Comparison of ENCODE assay signal across 30 mouse cellular contexts in genomic region chr7:145275488-145275887, GRCm38 (mm10). TPM values are rescaled to one million over a fixed set of nuclear protein-coding genes. Genes with fewer than 3 reads are reported as not detected.
"Had no signal": no experiment of that assay in that cellular context is flagged by ENCODE, and none has a peak within 500 bp of the region (broad histone marks: within the 10 kb centered on the region; RNA-seq: fewer than 3 reads in every experiment).

No protein-coding gene starts in this region.

- H3K36me3 ChIP-seq: midbrain, embryonic 15.5 days had no signal

- H3K27ac ChIP-seq: kidney, postnatal 0 days; layer of hippocampus, adult 2 months; left cerebral cortex, adult 2 months; limb, embryonic 12.5 days; limb, embryonic 15.5 days; liver, embryonic 14.5 days; macrophage; midbrain, embryonic 12.5 days; midbrain, embryonic 15.5 days; neural tube, embryonic 13.5 days; stomach, embryonic 15.5 days had no signal

- H3K4me2 ChIP-seq: limb, embryonic 12.5 days; limb, embryonic 15.5 days; liver, embryonic 11.5 days; lung, embryonic 14.5 days; midbrain, embryonic 12.5 days; midbrain, embryonic 15.5 days; neural tube, embryonic 13.5 days; stomach, embryonic 15.5 days had no signal

- H3K9me3 ChIP-seq: limb, embryonic 12.5 days; limb, embryonic 15.5 days; midbrain, embryonic 12.5 days; midbrain, embryonic 15.5 days; neural tube, embryonic 13.5 days; stomach, embryonic 15.5 days had no signal

- H3K4me3 ChIP-seq: layer of hippocampus, adult 2 months; left cerebral cortex, adult 2 months; limb, embryonic 12.5 days; limb, embryonic 15.5 days; midbrain, embryonic 12.5 days; midbrain, embryonic 15.5 days; neural tube, embryonic 13.5 days; stomach, embryonic 15.5 days had no signal

- H3K4me1 ChIP-seq: limb, embryonic 12.5 days; limb, embryonic 15.5 days; midbrain, embryonic 12.5 days; midbrain, embryonic 15.5 days; neural tube, embryonic 13.5 days; stomach, embryonic 15.5 days had no signal

- H3K27me3 ChIP-seq: limb, embryonic 12.5 days; limb, embryonic 15.5 days; midbrain, embryonic 12.5 days; midbrain, embryonic 15.5 days; neural tube, embryonic 13.5 days; stomach, embryonic 15.5 days had no signal

- H3K9ac ChIP-seq: limb, embryonic 12.5 days; limb, embryonic 15.5 days; liver, embryonic 14.5 days; liver, postnatal 0 days; lung, embryonic 14.5 days; midbrain, embryonic 12.5 days; midbrain, embryonic 15.5 days; neural tube, embryonic 13.5 days; stomach, embryonic 15.5 days had no signal

- DNase-seq: kidney, postnatal 25 days; layer of hippocampus, adult 9-11 months; layer of hippocampus, postnatal 36 days; left cerebral cortex, postnatal 4 days; liver, postnatal 0 days; lung, embryonic 14.5 days; retina, postnatal 1 day; right cerebral cortex, postnatal 25 days; spleen, adult 18-20 months; thymus, adult 2 months; thymus, postnatal 14 days; thymus, postnatal 4 days had no signal

- ATAC-seq: liver, postnatal 0 days; lung, postnatal 0 days; midbrain, embryonic 15.5 days had no signal

RNA-seq across cellular contexts. Expression of gene Mrgprf, which starts 25.1 kb away (rescaled TPM):
- total RNA-seq: megakaryocyte, adult 5-6 weeks; neutrophil, adult 5-6 weeks had no signal
- polyA plus RNA-seq: liver, embryonic 11.5 days; macrophage had no signal

RNA-seq across cellular contexts. Expression of gene Mrgprd, which starts 39.1 kb away (rescaled TPM):
- total RNA-seq: layer of hippocampus, adult 2 months; layer of hippocampus, postnatal 36 days; left cerebral cortex, adult 2 months; left cerebral cortex, postnatal 10 days; left cerebral cortex, postnatal 4 days; megakaryocyte, adult 5-6 weeks; neutrophil, adult 5-6 weeks had no signal
- polyA plus RNA-seq: kidney, embryonic 14.5 days; kidney, postnatal 0 days; large intestine, adult 2 months; limb, embryonic 12.5 days; limb, embryonic 15.5 days; liver, embryonic 11.5 days; liver, embryonic 14.5 days; liver, postnatal 0 days; lung, postnatal 0 days; macrophage; midbrain, embryonic 12.5 days; midbrain, embryonic 15.5 days; neural tube, embryonic 13.5 days; stomach, embryonic 15.5 days; thymus, adult 2 months had no signal
